Mouse (Mus musculus) megakaryocyte-erythroid progenitor cell, adult 5-6 weeks (primary cell): ENCODE measurements around the gene Cd52. TPM values are rescaled to one million over a fixed set of nuclear protein-coding genes. Genes with fewer than 3 reads are reported as not detected.
A peak's percentile ranks its signal among the peaks of the same experiment; 100 is the strongest.

Experiments
- ATAC-seq: replicated peaks from 2 replicates; pipeline ENCODE4 v1.8.0; 2016; ENCODE audit warnings: mild to moderate bottlenecking, inconsistent platforms; ENCODE audit not compliant: severe bottlenecking, poor library complexity, low FRiP score, low TSS enrichment
- total RNA-seq, 2 experiments: library from RNA; stranded (forward) in 1 of 2; stranded (reverse) in 1 of 2; fragments of 200-1000, 215-1000 nt in 1 of 2; fragments of >200 nt in 1 of 2; fragmentation: Nextera tagmentation in 1 of 2; gene quantifications; 2 replicates each; pipeline ENCODE4 v1.2.3; 2014 to 2017

Cd52 gene
- total RNA-seq, 2 experiments from 2014 or later = 34.9 to 45.6 TPM

GRCm38 (mm10) chr4:134120192-134120805, 25.4 kb upstream of the Cd52 start:
- ATAC-seq = no peak

- ATAC-seq = no peak; the same call in 1 of the 2 replicates
These were observed 24.8 kb upstream of the Cd52 start for GRCm38 (mm10) chr4:134119644-134120043.

- ATAC-seq = no peak
These were observed 24.2 kb upstream of the Cd52 start for GRCm38 (mm10) chr4:134119042-134119441.

- no peak for ATAC-seq
These were observed 23.4 kb upstream of the Cd52 start for GRCm38 (mm10) chr4:134118126-134118800.

GRCm38 (mm10) chr4:134117012-134117411, 22.1 kb upstream of the Cd52 start:
- no peak for ATAC-seq

- no peak for ATAC-seq
These were observed 21.6 kb upstream of the Cd52 start for GRCm38 (mm10) chr4:134116501-134116900.

GRCm38 (mm10) chr4:134115215-134116144, 20.6 kb upstream of the Cd52 start:
- no peak for ATAC-seq

- no peak for ATAC-seq
These were observed 19.2 kb upstream of the Cd52 start for GRCm38 (mm10) chr4:134114038-134114437.

GRCm38 (mm10) chr4:134113356-134113994, 18.6 kb upstream of the Cd52 start:
- ATAC-seq = no peak

- no peak for ATAC-seq
These were observed 17.5 kb upstream of the Cd52 start for GRCm38 (mm10) chr4:134112403-134112802.

GRCm38 (mm10) chr4:134110653-134111052, 15.8 kb upstream of the Cd52 start:
- no peak for ATAC-seq

GRCm38 (mm10) chr4:134108196-134108595, 13.3 kb upstream of the Cd52 start:
- no peak for ATAC-seq

- no peak for ATAC-seq
These were observed 12.8 kb upstream of the Cd52 start for GRCm38 (mm10) chr4:134107730-134108129.

- ATAC-seq = peak; percentile 49; the same call in 1 of the 2 replicates
These were observed 11.2 kb upstream of the Cd52 start for GRCm38 (mm10) chr4:134106105-134106504.

- ATAC-seq = peak; percentile 84
These were observed 7.8 kb upstream of the Cd52 start for GRCm38 (mm10) chr4:134102742-134103119.

GRCm38 (mm10) chr4:134101979-134102741, 7.3 kb upstream of the Cd52 start, which contains the start of gene Ubxn11:
Gene Ubxn11 (plus strand): TSS chr4:134102570.
- ATAC-seq = peak; percentile 98

- ATAC-seq = no peak
These were observed 5.4 kb upstream of the Cd52 start for GRCm38 (mm10) chr4:134100245-134100644.

- ATAC-seq = no peak
These were observed 3.7 kb upstream of the Cd52 start for GRCm38 (mm10) chr4:134098628-134099027.
